Mouse (Mus musculus) liver, embryonic 15.5 days (tissue): ENCODE measurements around the gene Sh3bp1. TPM values are rescaled to one million over a fixed set of nuclear protein-coding genes. Genes with fewer than 3 reads are reported as not detected.
"Not testable (repeated sequence)": the region's sequence is repeated elsewhere in the genome, so short reads cannot be mapped to it uniquely, and the experiment has no call there.

Experiments used
- ATAC-seq: fragments of 200-750 bp; cut with Nextera tagmentation; 2 replicates; pipeline ENCODE4 v1.8.0; 2017; ENCODE audit warnings: moderate number of reproducible peaks, mild to moderate bottlenecking, moderate library complexity; ENCODE audit not compliant: insufficient read depth
- H3K27ac ChIP-seq: fragments of 300-500 bp; sonication (generic); replicated peaks from 2 replicates; pipeline ENCODE4 v1.5.1; 2015; ENCODE audit warnings: mild to moderate bottlenecking, inconsistent platforms
- H3K27me3 ChIP-seq: fragments of 300-500 bp; sonication (generic); 2 replicates; pipeline ENCODE4 v1.6.1; 2015; ENCODE audit warnings: mild to moderate bottlenecking, inconsistent platforms
- H3K36me3 ChIP-seq: fragments of 300-500 bp; sonication (generic); replicated peaks from 2 replicates; pipeline ENCODE4 v1.6.1; 2015; ENCODE audit warnings: moderate library complexity, mild to moderate bottlenecking, inconsistent platforms
- H3K4me1 ChIP-seq: fragments of 300-500 bp; sonication (generic); replicated peaks from 2 replicates; pipeline ENCODE4 v1.6.1; 2015; ENCODE audit warnings: inconsistent platforms
- H3K4me2 ChIP-seq: fragments of 300-500 bp; sonication (generic); 2 replicates; pipeline ENCODE4 v1.6.1; 2015; ENCODE audit warnings: moderate library complexity, mild to moderate bottlenecking, inconsistent platforms
- H3K4me3 ChIP-seq: fragments of 300-500 bp; sonication (generic); replicated peaks from 2 replicates; pipeline ENCODE4 v1.5.1; 2015; ENCODE audit warnings: mild to moderate bottlenecking, inconsistent platforms
- H3K9ac ChIP-seq: fragments of 300-500 bp; sonication (generic); 2 replicates; pipeline ENCODE4 v1.6.1; 2015; ENCODE audit warnings: moderate library complexity, mild to moderate bottlenecking, inconsistent platforms
- H3K9me3 ChIP-seq: fragments of 300-500 bp; sonication (generic); replicated peaks from 2 replicates; pipeline ENCODE4 v1.6.1; 2016; ENCODE audit warnings: inconsistent platforms
- WGBS: fragments of 180-500 bp; shearing (Covaris S2); methylation state at CpG from one replicate; pipeline ENCODE4 v1.1.7; 2015; ENCODE audit warnings: mixed read lengths; ENCODE audit not compliant: insufficient replicate concordance; 5-methylcytosine and 5-hydroxymethylcytosine counted together
- polyA plus RNA-seq: library from polyadenylated mRNA; unstranded; fragments of >200 nt; fragmentation: Nextera tagmentation; extraction: Ambion mirVana; gene quantifications from 2 replicates; pipeline ENCODE4 v1.2.1, GENCODE M21; 2015

Sh3bp1 gene
- polyA plus RNA-seq, 1 experiment from 2014 or later = 14.4 TPM

GRCm38 (mm10) chr15:78877810-78878390 lies 21.7 kb upstream of the Sh3bp1 start:
- H3K9me3 ChIP-seq = no peaks in the 10 kb centered on the region
- H3K9ac ChIP-seq = peak overlapping the region; percentile 82
- ATAC-seq = no peak; the same call in 1 of the 2 replicates
- peak overlapping the region; percentile 86 for H3K4me2 ChIP-seq
- peaks cover 26% of the 10 kb centered on the region for H3K36me3 ChIP-seq
- H3K27ac ChIP-seq = peak overlapping the region; percentile 96
- H3K27me3 ChIP-seq = no peaks in the 10 kb centered on the region
- H3K4me1 ChIP-seq = peaks cover 51% of the 10 kb centered on the region
- under 1% methylated on average over 17 of the region's 17 CpGs for WGBS
- H3K4me3 ChIP-seq = peak overlapping the region; percentile 92

- peak overlapping the region; percentile 86; the same call in 1 of the 2 replicates for H3K4me2 ChIP-seq
- H3K9me3 ChIP-seq, ATAC-seq, H3K4me3 ChIP-seq, H3K27me3 ChIP-seq, H3K9ac ChIP-seq: not testable (repeated sequence)
- peak overlapping the region; percentile 96 for H3K27ac ChIP-seq
- H3K4me1 ChIP-seq = peaks cover 59% of the 10 kb centered on the region
- WGBS = 22% methylated on average over 7 of the region's 7 CpGs
- H3K36me3 ChIP-seq = peaks cover 36% of the 10 kb centered on the region
Measured at GRCm38 (mm10) chr15:78878792-78879516, 20.6 kb upstream of the Sh3bp1 start.

- Histone ChIP-seq H3K27me3 (no peaks in the 10 kb centered on the region), H3K4me1 (peaks cover 52% of the 10 kb centered on the region), H3K27ac (no peak overlapping the region), H3K4me3 (no peak overlapping the region), H3K4me2 (no peak overlapping the region), H3K9ac (no peak overlapping the region), H3K9me3 (no peaks in the 10 kb centered on the region), H3K36me3 (peaks cover 50% of the 10 kb centered on the region)
- ATAC-seq = no peak
- WGBS = 85% methylated on average over 8 of the region's 8 CpGs
Measured at GRCm38 (mm10) chr15:78880432-78880831, 19.1 kb upstream of the Sh3bp1 start.

GRCm38 (mm10) chr15:78881828-78882227 lies 17.7 kb upstream of the Sh3bp1 start:
- Histone ChIP-seq H3K9ac (no peak overlapping the region), H3K27ac (0 out of 2 replicates have a peak overlapping the region, but pooled peaks have one; percentile 19), H3K9me3 (no peaks in the 10 kb centered on the region), H3K4me3 (no peak overlapping the region), H3K27me3 (no peaks in the 10 kb centered on the region), H3K4me2 (no peak overlapping the region), H3K4me1 (peaks cover 39% of the 10 kb centered on the region), H3K36me3 (peaks cover 64% of the 10 kb centered on the region)
- no peak for ATAC-seq
- 75% methylated on average over 3 of the region's 3 CpGs for whole genome bisulfite sequencing

DNA sequence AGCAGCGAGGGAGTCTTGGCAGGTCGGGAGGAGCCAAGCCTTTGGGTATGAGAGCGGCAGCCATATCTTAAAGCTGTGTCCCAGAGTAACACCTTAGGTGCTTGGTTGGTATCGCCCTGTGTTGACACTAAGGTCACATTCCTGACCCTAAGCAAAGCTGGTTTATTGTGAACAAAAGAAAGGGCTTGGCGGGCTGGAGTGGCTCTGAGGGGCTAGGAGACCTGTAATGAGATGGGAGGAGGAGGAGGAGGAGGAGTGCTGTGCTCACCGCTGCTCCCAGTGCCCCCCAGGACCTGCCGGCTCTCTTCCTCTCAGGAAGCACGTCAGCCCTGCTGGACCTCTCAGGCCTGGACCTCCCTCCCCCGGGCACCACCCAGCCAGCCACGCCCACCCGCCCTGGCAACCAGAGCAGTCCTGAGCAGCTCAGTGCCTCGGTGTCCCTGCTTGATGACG lies 10.1 kb upstream of the Sh3bp1 start:
- WGBS = 30% methylated on average over 13 of the region's 13 CpGs
- no peak overlapping the region for H3K4me3 ChIP-seq
- H3K4me1 ChIP-seq = peaks cover 51% of the 10 kb centered on the region
- H3K4me2 ChIP-seq = peak overlapping the region; percentile 29
- H3K36me3 ChIP-seq = peaks cover 74% of the 10 kb centered on the region
- peak; percentile 50 for ATAC-seq
- no peak overlapping the region for H3K27ac ChIP-seq
- H3K9me3 ChIP-seq = no peaks in the 10 kb centered on the region
- H3K27me3 ChIP-seq = no peaks in the 10 kb centered on the region
- no peak overlapping the region for H3K9ac ChIP-seq

GRCm38 (mm10) chr15:78892440-78892839 lies 7.1 kb upstream of the Sh3bp1 start:
- H3K27ac ChIP-seq = no peak overlapping the region
- H3K9ac ChIP-seq = no peak overlapping the region

DNA sequence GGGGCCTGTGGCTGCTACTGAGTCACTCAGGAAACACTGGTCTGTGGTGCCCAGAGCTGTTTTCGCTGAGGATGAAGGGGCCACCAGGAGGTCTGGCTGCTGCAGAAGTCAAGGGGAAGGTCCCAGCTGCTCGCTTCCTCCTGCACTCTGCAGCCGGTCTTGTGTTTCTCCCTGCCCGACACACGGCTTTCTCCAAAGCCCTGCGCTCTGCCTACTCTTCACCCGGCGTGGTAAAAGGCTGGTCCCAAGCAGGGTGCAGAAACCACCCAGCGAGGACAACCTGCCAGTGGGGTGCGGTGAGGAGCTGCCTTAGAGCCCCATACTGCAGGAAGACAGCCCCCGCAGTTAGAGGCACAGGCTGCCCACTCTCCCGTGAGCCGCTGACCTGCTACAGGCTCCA lies 4.8 kb upstream of the Sh3bp1 start:
- Histone ChIP-seq H3K4me2 (peak overlapping the region; percentile 89), H3K9me3 (no peaks in the 10 kb centered on the region), H3K27me3 (no peaks in the 10 kb centered on the region), H3K36me3 (peaks cover 32% of the 10 kb centered on the region), H3K4me3 (no peak overlapping the region), H3K4me1 (peaks cover 89% of the 10 kb centered on the region), H3K9ac (no peak overlapping the region), H3K27ac (peak overlapping the region; percentile 78)
- WGBS = 24% methylated on average over 13 of the region's 13 CpGs
- ATAC-seq = no peak

More at GRCm38 (mm10) chr15:78892440-78892839, 7.1 kb upstream of the Sh3bp1 start:
- ATAC-seq = no peak
- peaks cover 45% of the 10 kb centered on the region for H3K36me3 ChIP-seq
- whole genome bisulfite sequencing = 49% methylated on average over 7 of the region's 7 CpGs
- peaks cover 81% of the 10 kb centered on the region for H3K4me1 ChIP-seq
- no peak overlapping the region for H3K4me2 ChIP-seq
- H3K4me3 ChIP-seq = no peak overlapping the region
- H3K9me3 ChIP-seq = no peaks in the 10 kb centered on the region
- H3K27me3 ChIP-seq = no peaks in the 10 kb centered on the region

DNA sequence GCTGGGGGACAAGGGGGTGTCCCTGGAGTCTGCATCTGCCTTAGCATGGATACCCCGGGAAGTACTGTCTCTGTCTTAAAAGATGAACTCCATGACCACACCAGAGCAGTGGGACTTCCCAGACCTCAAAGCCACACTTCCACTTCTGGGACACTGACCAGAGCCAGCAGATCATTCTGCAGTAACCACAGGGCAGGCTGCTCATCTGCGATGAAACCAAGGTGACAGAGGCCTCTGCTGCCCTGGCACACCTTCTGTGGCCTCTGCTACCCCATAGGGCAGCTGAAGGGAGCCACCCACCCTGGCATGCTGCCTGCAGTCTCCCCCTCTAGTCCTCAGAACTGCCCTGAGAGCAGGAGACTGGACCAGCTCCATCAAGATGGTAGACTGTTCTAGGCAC lies 3.8 kb upstream of the Sh3bp1 start:
- H3K36me3 ChIP-seq = peaks cover 29% of the 10 kb centered on the region
- WGBS = 36% methylated on average over 2 of the region's 2 CpGs
- no peak overlapping the region for H3K4me3 ChIP-seq
- H3K9me3 ChIP-seq = no peaks in the 10 kb centered on the region
- H3K4me1 ChIP-seq = peaks cover 93% of the 10 kb centered on the region
- H3K4me2 ChIP-seq = peak overlapping the region; percentile 89
- peak overlapping the region; percentile 32 for H3K9ac ChIP-seq
- peak overlapping the region; percentile 78 for H3K27ac ChIP-seq
- H3K27me3 ChIP-seq = no peaks in the 10 kb centered on the region
- no peak for ATAC-seq

DNA sequence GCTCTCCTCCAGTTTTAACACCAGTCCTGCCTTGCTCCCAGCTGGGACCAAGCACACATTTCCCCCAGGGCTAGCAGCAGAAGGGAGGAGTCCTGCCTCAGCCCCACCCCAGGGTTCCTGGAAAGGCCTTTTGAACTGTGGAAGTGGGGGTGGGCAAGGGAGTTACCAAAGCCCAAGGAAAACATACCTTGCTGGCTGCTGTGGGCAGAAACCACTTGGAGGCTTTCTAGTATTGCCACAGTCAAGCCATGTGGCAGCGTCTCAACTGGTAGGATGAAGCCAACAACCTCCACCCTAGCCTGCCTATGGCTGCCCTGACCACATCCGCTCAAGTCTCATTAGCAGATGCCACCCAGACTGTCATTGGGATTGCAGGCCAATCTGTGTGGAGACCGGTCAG lies 3.4 kb upstream of the Sh3bp1 start:
- peaks cover 95% of the 10 kb centered on the region for H3K4me1 ChIP-seq
- ATAC-seq = no peak
- peaks cover 25% of the 10 kb centered on the region for H3K36me3 ChIP-seq
- no peak overlapping the region for H3K4me3 ChIP-seq
- H3K4me2 ChIP-seq = peak overlapping the region; percentile 89
- H3K27me3 ChIP-seq = no peaks in the 10 kb centered on the region
- peak overlapping the region; percentile 78 for H3K27ac ChIP-seq
- no peaks in the 10 kb centered on the region for H3K9me3 ChIP-seq
- H3K9ac ChIP-seq = peak overlapping the region; percentile 32
- WGBS = 50% methylated on average over 3 of the region's 3 CpGs

GRCm38 (mm10) chr15:78897488-78897887 lies 2.1 kb upstream of the Sh3bp1 start:
- 32% methylated on average over 4 of the region's 4 CpGs for WGBS
- peaks cover 93% of the 10 kb centered on the region for H3K4me1 ChIP-seq
- H3K4me2 ChIP-seq = peak overlapping the region; percentile 89
- H3K27me3 ChIP-seq = no peaks in the 10 kb centered on the region
- no peak overlapping the region for H3K9ac ChIP-seq
- H3K27ac ChIP-seq = peak overlapping the region; percentile 78
- ATAC-seq = 0 out of 2 replicates have a peak, but pooled peaks have one; percentile 19
- H3K4me3 ChIP-seq = no peak overlapping the region
- H3K36me3 ChIP-seq = peaks cover 16% of the 10 kb centered on the region
- H3K9me3 ChIP-seq = no peaks in the 10 kb centered on the region

DNA sequence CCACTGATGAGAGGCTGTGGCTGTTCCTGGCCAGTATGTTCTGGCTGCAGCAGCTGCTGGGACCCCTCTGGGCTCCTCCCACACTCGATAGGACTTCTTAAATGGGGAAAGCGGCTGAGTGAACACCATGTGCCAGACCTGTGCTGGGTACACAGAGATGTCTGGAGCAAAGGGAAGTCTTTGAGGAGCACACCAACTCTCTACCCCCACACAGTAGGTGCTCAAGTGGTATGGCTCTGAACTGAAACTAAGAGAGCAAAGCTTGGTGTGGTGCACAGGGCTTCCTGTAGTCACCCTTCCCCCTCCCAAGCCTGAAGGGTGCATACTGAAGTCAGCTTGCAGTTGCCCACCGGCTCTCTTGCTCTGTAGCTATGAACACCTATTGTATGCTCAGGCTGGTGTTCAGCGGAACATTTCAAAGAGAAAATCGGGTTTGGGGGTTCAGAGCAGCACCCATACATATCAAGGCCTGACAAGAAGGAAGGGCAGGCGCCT lies 1.0 kb upstream of the Sh3bp1 start:
- Histone ChIP-seq H3K9ac (peak overlapping the region; percentile 60), H3K4me3 (peak overlapping the region; percentile 70), H3K9me3 (no peaks in the 10 kb centered on the region), H3K4me2 (peak overlapping the region; percentile 89), H3K27ac (peak overlapping the region; percentile 78), H3K36me3 (peaks cover 16% of the 10 kb centered on the region; the same call in 1 of the 2 replicates), H3K4me1 (peaks cover 92% of the 10 kb centered on the region), H3K27me3 (no peaks in the 10 kb centered on the region)
- 19% methylated on average over 6 of the region's 6 CpGs for WGBS
- ATAC-seq = no peak
